Mouse (Mus musculus) cerebellum, adult 11-12 months (tissue): ENCODE data around the gene Klf4.

Experiments used
- DNase-seq: peaks from one replicate; pipeline ENCODE4 v3.0.0; 2022

The Klf4 gene

GRCm38 (mm10) chr4:55532407-55533195 is at the start of gene Klf4:
Klf4 (minus strand) TSS chr4:55532466.
- peak; percentile 19 for DNase-seq

GRCm38 (mm10) chr4:55571432-55571831 is 39.2 kb upstream of the Klf4 start:
- DNase-seq, result no peak

GRCm38 (mm10) chr4:55567986-55568385 is 35.7 kb upstream of the Klf4 start:
- DNase-seq, result no peak

GRCm38 (mm10) chr4:55567575-55567974 is 35.3 kb upstream of the Klf4 start:
- no peak for DNase-seq

- no peak for DNase-seq
Observed at GRCm38 (mm10) chr4:55564317-55564716, 32.1 kb upstream of the Klf4 start.

GRCm38 (mm10) chr4:55563050-55563449 is 30.8 kb upstream of the Klf4 start:
- no peak for DNase-seq

GRCm38 (mm10) chr4:55562062-55562461 is 29.8 kb upstream of the Klf4 start:
- DNase-seq, result no peak

- no peak for DNase-seq
Observed at GRCm38 (mm10) chr4:55546869-55547268, 14.6 kb upstream of the Klf4 start.

- DNase-seq, result no peak
Observed at GRCm38 (mm10) chr4:55542753-55543152, 10.5 kb upstream of the Klf4 start.

GRCm38 (mm10) chr4:55541654-55542053 is 9.4 kb upstream of the Klf4 start:
- no peak for DNase-seq

GRCm38 (mm10) chr4:55541221-55541620 is 9.0 kb upstream of the Klf4 start:
- no peak for DNase-seq

GRCm38 (mm10) chr4:55535012-55535411 is 2.7 kb upstream of the Klf4 start:
- DNase-seq, result no peak

- no peak for DNase-seq
Observed at GRCm38 (mm10) chr4:55534510-55534909, 2.2 kb upstream of the Klf4 start.

- no peak for DNase-seq
Observed at GRCm38 (mm10) chr4:55533803-55534254, 1.6 kb upstream of the Klf4 start.

GRCm38 (mm10) chr4:55533196-55533802 is 1.0 kb upstream of the Klf4 start:
- no peak for DNase-seq

GRCm38 (mm10) chr4:55531856-55532406 is 335 bp downstream of the Klf4 start:
- DNase-seq, result no peak

- no peak for DNase-seq
Observed at GRCm38 (mm10) chr4:55531096-55531855, 990 bp downstream of the Klf4 start.

- no peak for DNase-seq
Observed at GRCm38 (mm10) chr4:55530731-55531095, 1.6 kb downstream of the Klf4 start.

- DNase-seq, result no peak
Observed at GRCm38 (mm10) chr4:55530236-55530635, 2.0 kb downstream of the Klf4 start.

GRCm38 (mm10) chr4:55528404-55528803 is 3.9 kb downstream of the Klf4 start:
- no peak for DNase-seq

GRCm38 (mm10) chr4:55527931-55528330 is 4.3 kb downstream of the Klf4 start:
- no peak for DNase-seq

GRCm38 (mm10) chr4:55526247-55527115 is 5.8 kb downstream of the Klf4 start:
- DNase-seq, result no peak
